Mouse (Mus musculus): Measurements from ENCODE around the gene Prps1. TPM values are rescaled to one million over a fixed set of nuclear protein-coding genes. Genes with fewer than 3 reads are reported as not detected.

Prps1 gene
- 45.4 TPM for polyA plus RNA-seq (2015; fragmentation: Illumina TruSeq; extraction: RNeasy Lipid Tissue Mini Kit (QIAGEN cat#74804); ENCODE audit: insufficient read depth, low replicate concordance)

DNA sequence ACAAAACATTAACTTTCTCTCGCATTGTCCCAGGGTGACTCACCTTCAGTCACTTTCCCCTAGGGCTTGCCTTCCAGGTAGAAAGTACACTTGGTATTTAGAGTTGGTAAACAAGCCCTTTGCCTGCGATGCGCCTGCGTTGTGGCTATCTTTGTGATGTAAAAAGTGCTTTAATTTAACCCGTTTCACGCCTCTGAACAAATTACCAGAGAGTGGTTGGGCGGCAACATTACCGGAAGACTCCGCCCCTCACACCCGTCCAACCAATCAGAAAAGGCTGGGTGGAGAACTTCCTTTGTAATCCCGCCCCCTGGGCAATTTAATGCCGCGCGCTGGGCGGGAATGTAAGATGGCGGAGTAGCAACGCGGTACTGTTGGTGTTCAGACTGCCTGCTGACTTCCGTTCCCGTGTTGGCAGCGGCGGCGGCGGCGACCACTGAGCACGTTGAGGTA is at the start of gene Prps1:
TSS of gene Prps1 (plus strand) at position 335 of the 453 bp plus-strand sequence.

Other genes with a start within 250 kb of the Prps1 start
- 0.25 TPM for gene Frmpd3, start 114.3 kb upstream of the Prps1 start, polyA plus RNA-seq (2015; fragmentation: Illumina TruSeq; extraction: RNeasy Lipid Tissue Mini Kit (QIAGEN cat#74804); ENCODE audit: insufficient read depth, low replicate concordance)
- gene Tsc22d3, start 144.0 kb downstream of the Prps1 start, polyA plus RNA-seq (2015; fragmentation: Illumina TruSeq; extraction: RNeasy Lipid Tissue Mini Kit (QIAGEN cat#74804); ENCODE audit: insufficient read depth, low replicate concordance): 319 TPM
- 6.7 TPM for gene Mid2, start 208.0 kb downstream of the Prps1 start, polyA plus RNA-seq (2015; fragmentation: Illumina TruSeq; extraction: RNeasy Lipid Tissue Mini Kit (QIAGEN cat#74804); ENCODE audit: insufficient read depth, low replicate concordance)

Data from spleen, adult 10 weeks (tissue).